Mouse (Mus musculus) spleen, adult 2 months (tissue): ENCODE data around the gene Slc25a33.

Experiments
- CTCF ChIP-seq: fragments of 200-500 bp; IDR thresholded peaks from 2 replicates; pipeline ENCODE4 v1.5.1; 2011; ENCODE audit warnings: mild to moderate bottlenecking, inconsistent platforms; ENCODE audit not compliant: insufficient read depth, insufficient read length, insufficient replicate concordance; ENCODE audit errors: extremely low read depth
- POLR2A ChIP-seq: fragments of 200-500 bp; IDR thresholded peaks from 2 replicates; pipeline ENCODE4 v1.6.1; 2011; ENCODE audit warnings: low read depth, low read length, inconsistent platforms

DNA sequence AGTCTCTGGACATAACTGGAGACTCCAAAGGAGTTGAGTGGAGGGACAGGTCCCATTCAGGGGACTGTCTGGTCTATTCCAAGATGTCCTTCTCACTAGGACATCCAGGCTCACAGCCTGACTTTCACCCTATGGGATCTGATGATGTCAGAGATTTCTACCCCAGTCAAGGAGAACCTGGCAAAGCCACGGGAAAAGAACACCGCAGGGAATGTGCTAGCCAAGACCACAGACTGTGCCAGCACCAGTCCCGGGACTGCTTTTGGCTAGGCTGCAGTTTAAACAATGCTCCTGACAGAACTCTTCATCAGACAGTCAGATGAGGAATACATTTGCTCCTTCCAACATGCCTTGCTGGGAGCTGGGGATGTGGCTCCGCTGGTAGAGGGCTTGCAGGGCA, 74.1 kb downstream of the Slc25a33 start:
- TF ChIP-seq CTCF (no peak), POLR2A (no peak)
